Mouse (Mus musculus) heart, embryonic 14.5 days (tissue): ENCODE results near the gene Prkcz. TPM values are rescaled to one million over a fixed set of nuclear protein-coding genes. Genes with fewer than 3 reads are reported as not detected.
A peak's percentile ranks its signal among the peaks of the same experiment; 100 is the strongest.

Experiments used
- ATAC-seq: fragments of 200-750 bp; cut with Nextera tagmentation; 2 replicates; pipeline ENCODE4 v1.8.0; 2017; ENCODE audit warnings: low read depth, moderate TSS enrichment; ENCODE audit not compliant: insufficient number of reproducible peaks, insufficient read depth, low FRiP score
- H3K27ac ChIP-seq, 2 experiments: fragments of 200-500 bp in 1 of 2; fragments of 300-500 bp in 1 of 2; sonication (generic) in 1 of 2; replicated peaks in 1 of 2; 2 replicates each; pipeline ENCODE4 v1.5.1; 2012 to 2014; ENCODE audit warnings: low read depth in 2 of 2, low read length in 2 of 2, control low read depth in 1 of 2, mild to moderate bottlenecking in 1 of 2, mixed read lengths in 1 of 2; ENCODE audit not compliant: control insufficient read depth in 1 of 2, insufficient read depth in 1 of 2
- H3K27me3 ChIP-seq: fragments of 300-500 bp; sonication (generic); 2 replicates; pipeline ENCODE4 v1.6.1; 2014; ENCODE audit warnings: mild to moderate bottlenecking, low read length, control low read depth; ENCODE audit not compliant: control insufficient read depth, insufficient read depth
- H3K36me3 ChIP-seq: fragments of 300-500 bp; sonication (generic); 2 replicates; pipeline ENCODE4 v1.6.1; 2014; ENCODE audit warnings: mild to moderate bottlenecking, control low read depth, low read length, mixed read lengths; ENCODE audit not compliant: control insufficient read depth, insufficient read depth
- H3K4me1 ChIP-seq, 2 experiments: fragments of 200-500 bp in 1 of 2; fragments of 300-500 bp in 1 of 2; sonication (generic) in 1 of 2; 2 replicates each; pipeline ENCODE4 v1.6.1; 2012 to 2014; ENCODE audit warnings: low read length in 2 of 2, control low read depth in 1 of 2, mixed read lengths in 1 of 2; ENCODE audit not compliant: control insufficient read depth in 2 of 2, insufficient read depth in 2 of 2
- H3K4me2 ChIP-seq: fragments of 300-500 bp; sonication (generic); 2 replicates; pipeline ENCODE4 v1.6.1; 2014; ENCODE audit warnings: mild to moderate bottlenecking, low read length
- H3K4me3 ChIP-seq, 2 experiments: fragments of 200-500 bp in 1 of 2; fragments of 300-500 bp in 1 of 2; sonication (generic) in 1 of 2; 2 replicates each; pipeline ENCODE4 v1.5.1; 2012 to 2014; ENCODE audit warnings: low read length in 2 of 2, mild to moderate bottlenecking in 2 of 2, control low read depth in 1 of 2, low read depth in 1 of 2, moderate library complexity in 1 of 2; ENCODE audit not compliant: control insufficient read depth in 1 of 2, insufficient read depth in 1 of 2
- H3K9ac ChIP-seq: fragments of 300-500 bp; sonication (generic); 2 replicates; pipeline ENCODE4 v1.6.1; 2014; ENCODE audit warnings: mild to moderate bottlenecking, low read length
- H3K9me3 ChIP-seq: fragments of 300-500 bp; sonication (generic); 2 replicates; pipeline ENCODE4 v1.6.1; 2016; ENCODE audit warnings: low read length, control low read depth; ENCODE audit not compliant: control insufficient read depth
- WGBS: fragments of 180-500 bp; shearing (Covaris S2); extraction: QIAGEN DNeasy Blood & Tissue Kit; methylation state at CpG from one replicate; pipeline ENCODE4 v1.1.7; 2014; 5-methylcytosine and 5-hydroxymethylcytosine counted together
- polyA plus RNA-seq: library from polyadenylated mRNA; unstranded; fragments of >200 nt; fragmentation: Nextera tagmentation; extraction: Ambion mirVana; gene quantifications from 2 replicates; pipeline ENCODE4 v1.2.1, GENCODE M21; 2014

Gene Prkcz
- polyA plus RNA-seq, 1 experiment from 2014 or later, result 8.5 TPM

DNA sequence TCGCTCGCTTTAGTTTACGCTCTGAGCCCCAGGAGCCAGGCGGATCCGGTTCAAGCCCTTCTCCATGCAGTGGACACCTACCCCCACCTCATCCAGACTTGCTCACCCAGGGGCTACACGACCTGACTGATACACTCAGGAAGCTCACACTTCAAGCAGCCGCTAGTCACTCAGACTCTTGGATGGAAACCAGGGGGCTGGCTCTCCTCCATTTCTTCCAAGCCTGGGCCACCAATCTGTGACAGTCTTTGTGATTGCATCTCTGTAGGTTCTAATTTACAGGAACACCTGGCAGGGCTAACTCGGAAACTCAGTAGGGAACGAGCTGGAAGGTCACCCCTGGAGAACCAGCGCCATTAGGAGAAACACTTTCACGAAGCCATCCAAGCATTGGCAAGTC lies 73.4 kb downstream of the Prkcz start:
- no peaks in the 10 kb centered on the region for H3K27me3 ChIP-seq
- WGBS, result 86% methylated on average over 11 of the region's 11 CpGs
- no peak for ATAC-seq

DNA sequence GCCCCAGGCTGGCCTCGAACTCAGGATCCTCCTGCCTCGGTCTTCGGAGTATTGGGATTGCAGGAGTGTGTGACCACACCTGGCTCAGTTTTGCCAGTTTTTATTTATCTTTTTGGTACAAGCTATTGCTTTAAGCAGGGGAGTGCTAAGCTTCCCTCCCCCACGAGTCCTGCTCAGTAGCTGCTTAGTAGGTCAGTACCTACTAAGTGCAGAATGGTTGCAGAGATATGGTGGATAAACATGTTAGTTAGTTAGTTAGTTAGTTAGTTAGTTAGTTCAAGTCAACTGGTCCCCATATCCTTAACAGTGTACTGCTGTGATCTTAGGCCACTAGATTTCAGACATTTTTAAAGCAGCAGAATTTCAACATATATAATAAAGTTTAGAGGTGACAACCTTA lies 75.1 kb downstream of the Prkcz start:
- Histone ChIP-seq H3K4me1 (peaks cover 13 to 15% of the 10 kb centered on the region in 2 experiments), H3K9me3 (no peaks in the 10 kb centered on the region), H3K4me3 (no peak overlapping the region), H3K36me3 (no peaks in the 10 kb centered on the region), H3K9ac (no peak overlapping the region), H3K27me3 (no peaks in the 10 kb centered on the region), H3K4me2 (no peak overlapping the region), H3K27ac (no peak overlapping the region)
- 89% methylated on average over 4 of the region's 4 CpGs for WGBS
- no peak for ATAC-seq

More for the DNA sequence above, 73.4 kb downstream of the Prkcz start:
- Histone ChIP-seq H3K36me3 (no peaks in the 10 kb centered on the region), H3K9me3 (no peaks in the 10 kb centered on the region), H3K4me1 (peaks cover 6% of the 10 kb centered on the region in 2 experiments), H3K4me2 (no peak overlapping the region), H3K9ac (no peak overlapping the region), H3K27ac (no peak overlapping the region), H3K4me3 (no peak overlapping the region)

DNA sequence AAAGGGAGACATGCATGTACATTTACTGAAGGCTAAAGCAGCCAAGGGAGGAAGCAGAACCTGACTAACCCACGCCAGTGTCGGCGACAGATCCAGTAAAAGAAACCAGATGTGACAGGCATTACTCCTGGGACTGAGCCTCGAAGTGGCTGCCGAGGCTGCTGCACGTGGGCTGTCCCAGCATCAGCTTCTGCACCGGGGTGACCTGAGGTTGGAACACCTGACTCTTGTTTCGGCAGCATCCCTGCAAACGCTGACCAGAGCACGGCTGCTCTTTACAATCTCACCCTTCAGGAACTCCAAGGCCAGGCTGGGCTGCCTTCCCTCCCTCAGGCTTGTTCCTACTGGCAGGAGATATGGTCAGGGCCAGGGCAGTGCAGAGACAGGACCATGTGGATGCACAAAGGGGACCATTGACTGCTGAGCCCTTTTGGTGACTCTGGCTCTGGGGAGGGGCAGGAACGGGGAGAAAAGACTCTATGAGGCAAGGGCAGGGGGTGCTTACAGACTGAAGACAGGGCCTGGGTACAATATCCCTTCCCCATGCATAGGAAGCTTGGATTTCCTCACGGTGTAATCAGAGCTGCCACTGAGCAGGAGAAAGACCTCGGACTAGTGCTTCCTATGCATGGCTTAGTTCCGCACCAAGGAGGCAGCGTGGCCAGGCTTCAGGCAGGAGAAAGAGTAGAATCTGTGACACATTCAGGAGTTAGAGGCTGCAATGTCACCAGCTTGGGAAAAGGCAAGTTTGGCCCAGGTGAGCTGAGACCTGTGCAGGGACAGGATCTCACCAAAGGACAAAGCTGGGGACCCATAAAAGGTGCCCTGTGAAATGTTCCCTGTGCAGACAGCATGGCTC lies 76.4 kb downstream of the Prkcz start:
- H3K4me2 ChIP-seq, result no peak overlapping the region
- ATAC-seq, result no peak
- no peak overlapping the region for H3K4me3 ChIP-seq
- H3K36me3 ChIP-seq, result no peaks in the 10 kb centered on the region
- H3K9me3 ChIP-seq, result no peaks in the 10 kb centered on the region
- H3K27me3 ChIP-seq, result no peaks in the 10 kb centered on the region
- 39% methylated on average over 15 of the region's 15 CpGs for WGBS
- H3K4me1 ChIP-seq, result peaks cover 17 to 26% of the 10 kb centered on the region in 2 experiments
- H3K27ac ChIP-seq, result peak overlapping the region in 1 of 2 experiments; percentile 24; a peak in 1 of 4 replicates
- no peak overlapping the region for H3K9ac ChIP-seq

- Histone ChIP-seq H3K36me3 (no peaks in the 10 kb centered on the region), H3K4me3 (no peak overlapping the region), H3K4me2 (peak overlapping the region; percentile 39; the same call in 1 of the 2 replicates), H3K27me3 (no peaks in the 10 kb centered on the region), H3K9me3 (no peaks in the 10 kb centered on the region), H3K9ac (peak overlapping the region; percentile 38), H3K27ac (peak overlapping the region; percentile 71 to 81), H3K4me1 (peaks cover 17 to 26% of the 10 kb centered on the region in 2 experiments)
- 70% methylated on average over 9 of the region's 9 CpGs for WGBS
- no peak for ATAC-seq
Observed at GRCm38 (mm10) chr4:155283585-155283984, 77.6 kb downstream of the Prkcz start.

- ATAC-seq, result 0 out of 2 replicates have a peak, but pooled peaks have one; percentile 26
- Histone ChIP-seq H3K4me1 (peaks cover 20 to 26% of the 10 kb centered on the region in 2 experiments), H3K27me3 (no peaks in the 10 kb centered on the region), H3K9ac (peak overlapping the region; percentile 38), H3K27ac (peak overlapping the region; percentile 71 to 81), H3K4me3 (no peak overlapping the region), H3K36me3 (no peaks in the 10 kb centered on the region), H3K4me2 (peak overlapping the region; percentile 39; the same call in 1 of the 2 replicates), H3K9me3 (no peaks in the 10 kb centered on the region)
- 41% methylated on average over 11 of the region's 11 CpGs for WGBS
Observed at GRCm38 (mm10) chr4:155283001-155283503, 78.1 kb downstream of the Prkcz start.

DNA sequence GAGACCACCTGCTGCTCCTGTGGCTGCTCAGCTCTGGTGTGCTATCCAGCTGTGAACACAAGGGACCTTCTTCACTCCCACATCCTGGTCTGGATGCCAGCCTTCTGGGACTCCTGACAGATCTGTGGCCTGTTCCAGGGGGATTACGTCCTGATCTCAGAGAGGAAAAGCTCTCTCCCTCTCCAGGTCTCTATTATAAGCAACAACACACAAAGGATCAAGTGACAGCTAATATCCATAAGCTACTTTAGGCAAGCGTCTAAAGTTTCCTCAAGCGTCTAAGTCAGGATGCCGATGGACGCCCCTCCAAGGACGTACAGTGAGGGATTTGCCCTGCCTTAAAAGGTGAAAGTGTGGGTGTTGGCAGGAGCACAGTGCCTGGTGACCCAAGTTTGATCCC lies 78.9 kb downstream of the Prkcz start:
- WGBS, result 38% methylated on average over 6 of the region's 6 CpGs
- Histone ChIP-seq H3K27ac (peak overlapping the region in 1 of 2 experiments; percentile 31; a peak in 1 of 4 replicates), H3K4me2 (no peak overlapping the region), H3K9me3 (no peaks in the 10 kb centered on the region), H3K4me3 (no peak overlapping the region), H3K4me1 (peaks cover 20 to 26% of the 10 kb centered on the region in 2 experiments), H3K9ac (peak overlapping the region; percentile 5; the same call in 1 of the 2 replicates), H3K36me3 (no peaks in the 10 kb centered on the region), H3K27me3 (no peaks in the 10 kb centered on the region)
- ATAC-seq, result no peak

DNA sequence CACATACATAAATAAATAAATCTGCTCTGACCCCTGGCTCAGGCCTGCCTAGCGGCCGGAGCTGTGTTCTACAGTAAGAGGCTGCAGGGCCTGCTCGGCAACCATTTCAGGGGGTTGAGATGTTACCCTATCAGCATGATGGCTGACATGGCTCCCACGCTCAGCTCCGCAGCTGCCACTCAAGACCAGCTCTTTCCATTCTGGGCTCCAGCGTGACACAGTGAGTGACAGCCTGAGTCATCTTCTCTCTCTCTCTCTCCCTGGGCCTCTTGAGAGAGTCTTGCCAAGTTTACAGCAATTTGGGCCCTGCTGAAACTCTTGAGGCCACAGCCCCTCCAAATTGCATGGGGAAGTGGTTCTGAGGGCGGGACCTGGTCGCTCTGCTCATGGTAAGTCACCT lies 79.5 kb downstream of the Prkcz start:
- H3K4me2 ChIP-seq, result no peak overlapping the region
- no peak overlapping the region for H3K4me3 ChIP-seq
- H3K27me3 ChIP-seq, result no peaks in the 10 kb centered on the region
- H3K9me3 ChIP-seq, result no peaks in the 10 kb centered on the region
- 81% methylated on average over 8 of the region's 8 CpGs for WGBS
- H3K9ac ChIP-seq, result no peak overlapping the region
- 0 out of 4 replicates have a peak overlapping the region, but pooled peaks of 1 of the 2 experiments have one; percentile 31 for H3K27ac ChIP-seq
- ATAC-seq, result no peak
- H3K4me1 ChIP-seq, result peaks cover 20 to 26% of the 10 kb centered on the region in 2 experiments
- H3K36me3 ChIP-seq, result no peaks in the 10 kb centered on the region
